Mouse (Mus musculus): Measurements from ENCODE around the gene Nos1ap.

GRCm38 (mm10) chr1:170457673-170458072 lies 132.0 kb downstream of the Nos1ap start:
- TF ChIP-seq CTCF (IDR thresholded peaks at IDR 0.05; ENCODE audit: extremely low read depth, insufficient read length, insufficient replicate concordance, low read depth, low read length) (no peak), POLR2A (IDR thresholded peaks at IDR 0.05; ENCODE audit: low read depth, low read length) (no peak)
